Mouse (Mus musculus) 3T3-L1 (cell line): ENCODE results near the gene Copz2.

Experiments used
- DNase-seq: peaks from one replicate; pipeline ENCODE4 v3.0.0-alpha.2; 2015; ENCODE audit warnings: low read depth, low spot score

The Copz2 gene

GRCm38 (mm10) chr11:96902639-96903635 is 53.3 kb downstream of the Copz2 start:
- DNase-seq = no peak

- DNase-seq = no peak
These were observed 56.9 kb downstream of the Copz2 start for GRCm38 (mm10) chr11:96906431-96907161.

GRCm38 (mm10) chr11:96908594-96908993 is 58.9 kb downstream of the Copz2 start:
- no peak for DNase-seq

- peak; percentile 92 for DNase-seq
These were observed 60.3 kb downstream of the Copz2 start for GRCm38 (mm10) chr11:96910003-96910402.
